Mouse (Mus musculus) hindbrain, embryonic 12.5 days (tissue): ENCODE results near the gene Gm13290. TPM values are rescaled to one million over a fixed set of nuclear protein-coding genes. Genes with fewer than 3 reads are reported as not detected.
"Not testable (repeated sequence)": the region's sequence is repeated elsewhere in the genome, so short reads cannot be mapped to it uniquely, and the experiment has no call there.

Source experiments
- ATAC-seq: fragments of 200-750 bp; cut with Nextera tagmentation; 2 replicates; pipeline ENCODE4 v1.8.0; 2017; ENCODE audit warnings: moderate TSS enrichment; ENCODE audit not compliant: low FRiP score
- H3K27ac ChIP-seq: fragments of 300-500 bp; sonication (generic); 2 replicates; pipeline ENCODE4 v1.5.1; 2016; ENCODE audit warnings: mild to moderate bottlenecking
- H3K27me3 ChIP-seq: fragments of 300-500 bp; sonication (generic); 2 replicates; pipeline ENCODE4 v1.6.1; 2016; ENCODE audit warnings: mild to moderate bottlenecking
- H3K36me3 ChIP-seq: fragments of 300-500 bp; sonication (generic); 2 replicates; pipeline ENCODE4 v1.6.1; 2016; ENCODE audit warnings: mild to moderate bottlenecking
- H3K4me1 ChIP-seq: fragments of 300-500 bp; sonication (generic); 2 replicates; pipeline ENCODE4 v1.6.1; 2016
- H3K4me2 ChIP-seq: fragments of 300-500 bp; sonication (generic); replicated peaks from 2 replicates; pipeline ENCODE4 v1.6.1; 2016; ENCODE audit warnings: mild to moderate bottlenecking
- H3K4me3 ChIP-seq: fragments of 300-500 bp; sonication (generic); 2 replicates; pipeline ENCODE4 v1.5.1; 2016; ENCODE audit warnings: mild to moderate bottlenecking
- H3K9ac ChIP-seq: fragments of 300-500 bp; sonication (generic); 2 replicates; pipeline ENCODE4 v1.6.1; 2016; ENCODE audit warnings: mild to moderate bottlenecking, moderate library complexity
- H3K9me3 ChIP-seq: fragments of 300-500 bp; sonication (generic); replicated peaks from 2 replicates; pipeline ENCODE4 v1.6.1; 2016; ENCODE audit warnings: mild to moderate bottlenecking
- WGBS: fragments of 180-500 bp; shearing (Covaris S2); methylation state at CpG from one replicate; pipeline ENCODE4 v1.1.7; 2016; 5-methylcytosine and 5-hydroxymethylcytosine counted together
- polyA plus RNA-seq: library from polyadenylated mRNA; unstranded; fragments of >200 nt; fragmentation: Nextera tagmentation; extraction: Ambion mirVana; gene quantifications from 2 replicates; pipeline ENCODE4 v1.2.1, GENCODE M21; 2016

The Gm13290 gene
- polyA plus RNA-seq, 1 experiment from 2014 or later: not detected

GRCm38 (mm10) chr4:88758751-88759150 lies 14.9 kb upstream of the Gm13290 start:
- WGBS: 89% methylated on average over 9 of the region's 9 CpGs
- not testable (repeated sequence) for H3K4me2 ChIP-seq, H3K4me1 ChIP-seq

DNA sequence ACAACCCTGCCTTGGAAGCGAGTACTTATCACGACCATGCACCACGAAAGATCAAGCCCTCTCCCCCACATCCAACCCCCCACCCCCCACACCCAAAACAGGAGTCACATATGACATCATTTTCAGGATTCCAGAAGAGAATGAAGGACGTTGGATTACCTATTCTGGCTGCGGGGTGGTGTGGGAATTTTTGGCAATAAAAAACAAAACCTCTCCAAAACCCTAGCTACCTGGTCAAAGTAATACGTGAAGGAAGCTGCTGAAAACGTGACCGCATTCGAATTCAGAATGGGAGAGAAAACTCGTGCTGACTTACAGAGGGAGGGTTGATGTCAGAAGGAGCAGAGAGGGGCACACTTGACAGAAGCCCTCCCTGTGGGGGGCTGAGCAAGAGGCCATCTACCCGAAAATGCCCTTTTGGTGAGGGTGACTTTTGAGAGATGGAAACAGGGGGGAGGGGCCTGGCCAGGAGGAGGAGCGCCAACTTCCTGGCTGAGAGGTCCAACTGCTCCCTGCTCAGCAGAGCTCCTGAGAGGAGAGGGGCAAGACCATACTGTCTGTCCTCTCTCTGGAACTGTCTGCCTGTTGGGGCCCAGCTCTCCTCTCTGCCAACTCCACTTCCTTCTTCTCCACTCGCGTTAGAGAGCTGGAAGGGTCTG lies 13.9 kb upstream of the Gm13290 start, which contains the start of gene Gm13283:
Gene Gm13283, plus strand, starts transcription at position 510 of the 659 bp plus-strand sequence.
- H3K4me1 ChIP-seq, ATAC-seq, H3K36me3 ChIP-seq, H3K27me3 ChIP-seq, H3K27ac ChIP-seq, H3K9me3 ChIP-seq, H3K9ac ChIP-seq: not testable (repeated sequence)
- Histone ChIP-seq H3K4me2 (peak within 1 kb of the TSS; percentile 52), H3K4me3 (peak within 1 kb of the TSS; percentile 32)
- 22% methylated on average over 11 of the region's 14 CpGs for WGBS

More at GRCm38 (mm10) chr4:88758751-88759150, 14.9 kb upstream of the Gm13290 start:
- not testable (repeated sequence) for H3K9ac ChIP-seq, H3K36me3 ChIP-seq, H3K27ac ChIP-seq, ATAC-seq, H3K4me3 ChIP-seq, H3K27me3 ChIP-seq, H3K9me3 ChIP-seq

DNA sequence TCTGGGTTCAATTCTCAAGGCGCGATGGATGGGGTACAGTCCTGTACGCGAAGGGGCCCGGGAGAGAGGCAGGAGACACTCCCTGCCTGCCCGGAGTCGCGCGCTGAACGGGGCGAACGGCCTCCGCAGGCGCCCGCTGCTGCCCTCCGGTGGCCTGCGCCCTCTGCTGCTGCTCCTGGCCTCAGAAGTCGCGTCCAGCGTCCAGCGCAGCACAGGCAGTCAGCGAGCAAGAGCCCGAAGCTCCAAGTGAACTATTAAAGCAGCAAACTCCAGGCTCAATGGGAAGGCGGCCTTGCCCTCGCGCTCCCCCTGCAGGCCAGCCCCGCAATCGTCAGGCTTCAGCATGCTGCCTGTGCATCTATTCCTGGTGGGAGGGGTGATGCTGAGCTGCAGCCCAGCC lies 13.2 kb upstream of the Gm13290 start:
- H3K27me3 ChIP-seq, H3K4me1 ChIP-seq, ATAC-seq, H3K9me3 ChIP-seq, H3K9ac ChIP-seq, H3K36me3 ChIP-seq, H3K27ac ChIP-seq: not testable (repeated sequence)
- under 1% methylated on average over 23 of the region's 28 CpGs for WGBS
- Histone ChIP-seq H3K4me3 (peak overlapping the region; percentile 32), H3K4me2 (peak overlapping the region; percentile 52)

DNA sequence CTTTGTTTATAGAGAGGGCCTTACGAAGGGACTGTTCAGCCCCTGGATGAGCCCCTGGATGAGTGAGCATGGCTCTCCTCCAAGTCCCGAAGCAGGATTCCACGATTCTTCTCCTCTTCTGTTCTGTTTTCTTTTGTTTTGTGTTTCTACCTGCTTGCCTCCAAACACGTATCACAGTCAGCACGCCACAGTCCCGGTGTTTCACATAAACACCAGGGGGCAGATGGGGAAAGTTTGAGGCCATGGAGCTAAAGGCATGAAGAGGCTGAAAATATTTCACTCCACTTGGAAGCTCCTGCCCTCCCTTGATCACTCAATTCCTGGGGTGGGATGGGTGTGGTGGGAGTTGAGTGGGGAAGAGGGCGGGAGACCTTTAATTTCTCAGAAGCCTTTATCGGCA lies 11.9 kb upstream of the Gm13290 start:
- not testable (repeated sequence) for H3K9ac ChIP-seq, H3K4me3 ChIP-seq, H3K36me3 ChIP-seq, H3K4me2 ChIP-seq, H3K4me1 ChIP-seq, H3K27me3 ChIP-seq, H3K9me3 ChIP-seq, ATAC-seq, H3K27ac ChIP-seq
- 63% methylated on average over 6 of the region's 8 CpGs for WGBS

GRCm38 (mm10) chr4:88762341-88762740 lies 11.3 kb upstream of the Gm13290 start:
- not testable (repeated sequence) for H3K27me3 ChIP-seq, H3K27ac ChIP-seq, H3K9ac ChIP-seq, H3K36me3 ChIP-seq, ATAC-seq, H3K4me2 ChIP-seq, H3K4me1 ChIP-seq, H3K9me3 ChIP-seq, H3K4me3 ChIP-seq
- 54% methylated on average over 9 of the region's 9 CpGs for WGBS

DNA sequence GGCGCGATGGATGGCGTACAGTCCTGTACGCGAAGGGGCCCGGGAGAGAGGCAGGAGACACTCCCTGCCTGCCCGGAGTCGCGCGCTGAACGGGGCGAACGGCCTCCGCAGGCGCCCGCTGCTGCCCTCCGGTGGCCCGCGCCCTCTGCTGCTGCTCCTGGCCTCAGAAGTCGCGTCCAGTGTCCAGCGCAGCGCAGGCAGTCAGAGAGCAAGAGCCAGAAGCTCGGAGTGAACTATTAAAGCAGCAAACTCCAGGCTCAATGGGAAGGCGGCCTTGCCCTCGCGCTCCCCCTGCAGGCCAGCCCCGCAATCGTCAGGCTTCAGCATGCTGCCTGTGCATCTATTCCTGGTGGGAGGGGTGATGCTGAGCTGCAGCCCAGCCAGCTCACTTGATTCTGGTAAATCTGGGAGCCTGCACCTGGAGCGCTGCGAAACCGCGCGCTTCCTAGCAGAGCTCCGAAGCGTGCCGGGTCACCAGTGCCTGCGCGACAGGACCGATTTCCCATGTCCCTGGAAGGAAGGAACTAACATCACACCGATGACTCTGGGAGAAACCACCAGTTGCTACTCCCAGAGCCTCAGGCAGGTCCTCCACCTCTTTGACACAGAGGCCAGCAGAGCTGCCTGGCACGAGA lies 10.1 kb upstream of the Gm13290 start:
- not testable (repeated sequence) for H3K36me3 ChIP-seq, ATAC-seq, H3K4me1 ChIP-seq, H3K27me3 ChIP-seq, H3K9ac ChIP-seq, H3K27ac ChIP-seq, H3K9me3 ChIP-seq
- Histone ChIP-seq H3K4me2 (peak overlapping the region; percentile 56), H3K4me3 (peak overlapping the region; percentile 30)
- 3% methylated on average over 32 of the region's 42 CpGs for WGBS

GRCm38 (mm10) chr4:88776622-88777021 lies 3.0 kb downstream of the Gm13290 start, which contains the start of gene Gm13289:
Gene Gm13289, plus strand, starts transcription at chr4:88776922.
- not testable (repeated sequence) for H3K4me3 ChIP-seq, H3K9me3 ChIP-seq, H3K4me1 ChIP-seq, H3K27ac ChIP-seq, H3K4me2 ChIP-seq, H3K27me3 ChIP-seq, H3K9ac ChIP-seq, H3K36me3 ChIP-seq, ATAC-seq
- WGBS: no CpG with 5 or more reads among the region's 29 CpGs

GRCm38 (mm10) chr4:88779550-88779949 lies 5.9 kb downstream of the Gm13290 start, which contains the start of gene Gm13272:
Gene Gm13272, plus strand, starts transcription at chr4:88779850.
- H3K4me3 ChIP-seq, H3K36me3 ChIP-seq, H3K27ac ChIP-seq, H3K9me3 ChIP-seq, H3K4me1 ChIP-seq, H3K9ac ChIP-seq, H3K4me2 ChIP-seq, H3K27me3 ChIP-seq, ATAC-seq: not testable (repeated sequence)
- WGBS: no CpG with 5 or more reads among the region's 29 CpGs

- not testable (repeated sequence) for H3K4me1 ChIP-seq, H3K27ac ChIP-seq, ATAC-seq, H3K4me3 ChIP-seq, H3K9me3 ChIP-seq, H3K27me3 ChIP-seq, H3K9ac ChIP-seq, H3K36me3 ChIP-seq, H3K4me2 ChIP-seq
- 57% methylated on average over 14 of the region's 18 CpGs for WGBS
These were observed 6.7 kb downstream of the Gm13290 start for GRCm38 (mm10) chr4:88780320-88780719.

GRCm38 (mm10) chr4:88781831-88782230 lies 8.2 kb downstream of the Gm13290 start, which contains the start of gene Ifnz:
Gene Ifnz, plus strand, starts transcription at chr4:88782131.
- not testable (repeated sequence) for H3K27me3 ChIP-seq, ATAC-seq, H3K9me3 ChIP-seq, H3K4me1 ChIP-seq, H3K9ac ChIP-seq, H3K27ac ChIP-seq, H3K36me3 ChIP-seq, H3K4me3 ChIP-seq
- H3K4me2 ChIP-seq: peak within 1 kb of the TSS; percentile 41
- WGBS: 12% methylated on average over 5 of the region's 7 CpGs

DNA sequence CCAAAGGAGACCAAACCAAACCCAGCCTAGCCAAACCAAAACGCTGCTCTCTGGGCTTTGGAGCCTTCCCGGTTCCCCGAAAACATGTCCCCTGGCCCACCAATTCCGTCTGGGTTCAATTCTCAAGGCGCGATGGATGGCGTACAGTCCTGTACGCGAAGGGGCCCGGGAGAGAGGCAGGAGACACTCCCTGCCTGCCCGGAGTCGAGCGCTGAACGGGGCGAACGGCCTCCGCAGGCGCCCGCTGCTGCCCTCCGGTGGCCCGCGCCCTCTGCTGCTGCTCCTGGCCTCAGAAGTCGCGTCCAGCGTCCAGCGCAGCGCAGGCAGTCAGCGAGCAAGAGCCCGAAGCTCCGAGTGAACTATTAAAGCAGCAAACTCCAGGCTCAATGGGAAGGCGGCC lies 8.7 kb downstream of the Gm13290 start:
- not testable (repeated sequence) for H3K9ac ChIP-seq, H3K4me3 ChIP-seq

DNA sequence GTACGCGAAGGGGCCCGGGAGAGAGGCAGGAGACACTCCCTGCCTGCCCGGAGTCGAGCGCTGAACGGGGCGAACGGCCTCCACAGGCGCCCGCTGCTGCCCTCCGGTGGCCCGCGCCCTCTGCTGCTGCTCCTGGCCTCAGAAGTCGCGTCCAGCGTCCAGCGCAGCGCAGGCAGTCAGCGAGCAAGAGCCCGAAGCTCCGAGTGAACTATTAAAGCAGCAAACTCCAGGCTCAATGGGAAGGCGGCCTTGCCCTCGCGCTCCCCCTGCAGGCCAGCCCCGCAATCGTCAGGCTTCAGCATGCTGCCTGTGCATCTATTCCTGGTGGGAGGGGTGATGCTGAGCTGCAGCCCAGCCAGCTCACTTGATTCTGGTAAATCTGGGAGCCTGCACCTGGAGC lies 11.8 kb downstream of the Gm13290 start, which contains the start of gene Gm13276:
Gene Gm13276, plus strand, starts transcription at position 301 of the 400 bp plus-strand sequence.
- not testable (repeated sequence) for ATAC-seq, H3K36me3 ChIP-seq, H3K4me2 ChIP-seq, H3K27me3 ChIP-seq, H3K27ac ChIP-seq, H3K4me3 ChIP-seq, H3K4me1 ChIP-seq, H3K9me3 ChIP-seq, H3K9ac ChIP-seq
- WGBS: no CpG with 5 or more reads among the region's 27 CpGs

More for the DNA sequence above, 8.7 kb downstream of the Gm13290 start:
- not testable (repeated sequence) for H3K36me3 ChIP-seq, H3K9me3 ChIP-seq, H3K27ac ChIP-seq, H3K4me1 ChIP-seq, ATAC-seq, H3K27me3 ChIP-seq
- WGBS: 0% methylated on average over 1 of the region's 31 CpGs
- peak overlapping the region; percentile 41 for H3K4me2 ChIP-seq

DNA sequence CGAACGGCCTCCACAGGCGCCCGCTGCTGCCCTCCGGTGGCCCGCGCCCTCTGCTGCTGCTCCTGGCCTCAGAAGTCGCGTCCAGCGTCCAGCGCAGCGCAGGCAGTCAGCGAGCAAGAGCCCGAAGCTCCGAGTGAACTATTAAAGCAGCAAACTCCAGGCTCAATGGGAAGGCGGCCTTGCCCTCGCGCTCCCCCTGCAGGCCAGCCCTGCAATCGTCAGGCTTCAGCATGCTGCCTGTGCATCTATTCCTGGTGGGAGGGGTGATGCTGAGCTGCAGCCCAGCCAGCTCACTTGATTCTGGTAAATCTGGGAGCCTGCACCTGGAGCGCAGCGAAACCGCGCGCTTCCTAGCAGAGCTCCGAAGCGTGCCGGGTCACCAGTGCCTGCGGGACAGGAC lies 14.8 kb downstream of the Gm13290 start, which contains the start of gene Gm13277:
Gene Gm13277, plus strand, starts transcription at position 231 of the 400 bp plus-strand sequence.
- H3K27ac ChIP-seq, H3K4me2 ChIP-seq, H3K27me3 ChIP-seq, H3K9ac ChIP-seq, H3K36me3 ChIP-seq, H3K9me3 ChIP-seq, H3K4me3 ChIP-seq, ATAC-seq, H3K4me1 ChIP-seq: not testable (repeated sequence)
- WGBS: 0% methylated on average over 4 of the region's 28 CpGs
